Mouse (Mus musculus): ENCODE results near the gene Nceh1.
"Not testable (repeated sequence)": the region's sequence is repeated elsewhere in the genome, so short reads cannot be mapped to it uniquely, and the experiment has no call there.

GRCm38 (mm10) chr3:27291411-27291810 is 108.6 kb downstream of the Nceh1 start:
- not testable (repeated sequence) for TF ChIP-seq POLR2A (IDR thresholded peaks at IDR 0.05; ENCODE audit: insufficient read length, low read depth); MYOD1 (IDR thresholded peaks at IDR 0.05; ENCODE audit: control insufficient read depth in 1 of 3, insufficient read length in 2 of 3, low read depth in 2 of 3); E2F4 (IDR thresholded peaks at IDR 0.05; ENCODE audit: insufficient read depth); MAX (IDR thresholded peaks at IDR 0.05; ENCODE audit: low read depth); USF1 (IDR thresholded peaks at IDR 0.05; ENCODE audit: low read depth); REST (IDR thresholded peaks at IDR 0.05; ENCODE audit: insufficient read depth, insufficient read length); POLR2AphosphoS2 (IDR thresholded peaks at IDR 0.05; ENCODE audit: insufficient read length, low read depth)

Measured in myocyte (in vitro differentiated cells).